Mouse (Mus musculus) G1E (cell line): ENCODE data around the gene Atp2b2. TPM values are rescaled to one million over a fixed set of nuclear protein-coding genes. Genes with fewer than 3 reads are reported as not detected.

Experiments used
- ATAC-seq: 2 replicates; pipeline ENCODE4 v1.8.0; 2016; ENCODE audit warnings: mild to moderate bottlenecking; ENCODE audit not compliant: insufficient number of reproducible peaks, poor library complexity, low FRiP score, severe bottlenecking; ENCODE audit errors: extremely low read depth
- DNase-seq: peaks from one replicate; pipeline ENCODE4 v3.0.0; 2012; ENCODE audit warnings: low spot score
- H3K27me3 ChIP-seq: 2 replicates; pipeline ENCODE4 v1.6.1; 2012; ENCODE audit warnings: mild to moderate bottlenecking, low read length, inconsistent platforms; ENCODE audit not compliant: insufficient read depth
- H3K36me3 ChIP-seq: replicated peaks from 2 replicates; pipeline ENCODE3; 2012; ENCODE audit warnings: mild to moderate bottlenecking, inconsistent platforms
- H3K4me1 ChIP-seq: 2 replicates; pipeline ENCODE4 v1.6.1; 2012; ENCODE audit warnings: low read depth, low read length, inconsistent platforms, mixed read lengths; ENCODE audit not compliant: insufficient read depth
- H3K4me3 ChIP-seq: 2 replicates; pipeline ENCODE4 v1.5.1; 2012; ENCODE audit warnings: low read depth, mild to moderate bottlenecking, inconsistent platforms, low read length, moderate library complexity, mixed read lengths
- H3K9me3 ChIP-seq: replicated peaks from 2 replicates; pipeline ENCODE4 v1.6.1; 2012; ENCODE audit warnings: inconsistent platforms
- CTCF ChIP-seq: IDR thresholded peaks from 2 replicates; pipeline ENCODE4 v1.5.1; 2012; ENCODE audit warnings: low read depth, low read length, inconsistent platforms, mixed read lengths
- GATA1 ChIP-seq: IDR thresholded peaks from 2 replicates; pipeline ENCODE4 v1.6.1; 2012; ENCODE audit warnings: borderline replicate concordance, low read length, inconsistent platforms, mixed read lengths
- GATA2 ChIP-seq: IDR thresholded peaks from 2 replicates; pipeline ENCODE4 v1.6.1; 2012; ENCODE audit warnings: low read depth, low read length, inconsistent platforms, borderline replicate concordance
- POLR2AphosphoS5 ChIP-seq: IDR thresholded peaks from 2 replicates; pipeline ENCODE4 v1.6.1; 2012; ENCODE audit warnings: low read depth, low read length, inconsistent platforms; ENCODE audit not compliant: insufficient replicate concordance
- TAL1 ChIP-seq: conservative IDR thresholded peaks from 2 replicates; pipeline ENCODE4 v1.6.1; 2012; ENCODE audit warnings: low read depth, low read length, inconsistent platforms, mixed read lengths
- polyA plus RNA-seq: library from polyadenylated mRNA; stranded (reverse); fragments of >175 nt; gene quantifications from 2 replicates; pipeline ENCODE4 v1.2.3, GENCODE M21; 2012
- total RNA-seq, 2 experiments: library from RNA; stranded (forward) in 1 of 2; stranded (reverse) in 1 of 2; fragments of 200-1000 nt in 1 of 2; fragments of >200 nt in 1 of 2; fragmentation: Nextera tagmentation in 1 of 2; gene quantifications; 2 replicates each; pipeline ENCODE4 v1.2.3; 2014 to 2017

Atp2b2 gene
- total and polyA plus RNA-seq, 3 experiments, result 0.22 TPM; not detected in 2

DNA sequence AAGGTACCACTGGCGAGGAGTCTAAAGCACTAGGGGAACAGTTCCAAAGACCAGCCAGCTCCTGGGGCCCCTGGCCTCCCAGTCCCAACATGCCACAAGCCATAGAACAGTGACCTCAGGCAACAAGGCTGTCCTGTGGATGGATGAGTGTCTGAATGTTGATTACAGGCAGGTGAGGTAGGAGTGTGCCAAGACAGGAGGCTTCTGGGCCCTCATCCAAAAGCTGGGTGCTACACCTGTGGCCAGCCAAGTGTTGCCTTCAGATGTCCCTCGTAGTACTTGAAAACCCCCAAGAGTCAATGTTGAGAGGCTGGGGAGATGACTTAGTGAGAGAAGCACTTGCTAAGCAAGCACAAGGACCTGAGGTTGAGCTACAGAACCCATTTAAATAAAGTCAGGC lies 80.8 kb downstream of the Atp2b2 start:
- no peak for DNase-seq
- H3K36me3 ChIP-seq, result no peaks in the 10 kb centered on the region
- no peak overlapping the region for H3K4me3 ChIP-seq
- no peaks in the 10 kb centered on the region for H3K4me1 ChIP-seq
- peaks cover 92% of the 10 kb centered on the region for H3K9me3 ChIP-seq
- no peak for TF ChIP-seq GATA1
- no peak for TF ChIP-seq GATA2
- no peak for TF ChIP-seq POLR2AphosphoS5
- no peak for TF ChIP-seq CTCF
- TF ChIP-seq TAL1, result no peak
- H3K27me3 ChIP-seq, result no peaks in the 10 kb centered on the region
- ATAC-seq, result no peak

DNA sequence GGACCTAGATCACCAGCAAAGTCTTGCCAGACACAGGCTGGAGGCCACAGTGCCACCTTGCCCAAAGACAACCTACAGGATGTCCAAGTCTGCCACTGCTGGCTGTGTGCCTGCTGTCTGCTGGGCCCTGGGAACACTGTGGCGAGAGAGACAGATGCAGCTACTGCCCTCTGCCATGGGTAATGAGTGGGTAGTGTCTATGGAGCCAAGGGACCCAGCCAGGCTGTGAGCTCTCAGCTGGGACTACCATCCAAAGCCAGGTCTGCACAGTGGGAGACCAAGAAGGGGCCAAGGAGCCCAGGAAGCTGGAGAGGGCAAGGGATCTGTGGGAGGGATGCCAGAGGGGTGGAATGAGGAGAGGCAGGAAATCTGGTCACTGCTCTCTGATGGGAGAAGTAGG lies 83.1 kb downstream of the Atp2b2 start:
- Histone ChIP-seq H3K27me3 (no peaks in the 10 kb centered on the region), H3K4me1 (no peaks in the 10 kb centered on the region), H3K36me3 (no peaks in the 10 kb centered on the region), H3K4me3 (no peak overlapping the region), H3K9me3 (peaks cover 91% of the 10 kb centered on the region)
- ATAC-seq (no peak), DNase-seq (no peak)
- TF ChIP-seq GATA2 (no peak), GATA1 (no peak), CTCF (no peak), POLR2AphosphoS5 (no peak), TAL1 (no peak)

DNA sequence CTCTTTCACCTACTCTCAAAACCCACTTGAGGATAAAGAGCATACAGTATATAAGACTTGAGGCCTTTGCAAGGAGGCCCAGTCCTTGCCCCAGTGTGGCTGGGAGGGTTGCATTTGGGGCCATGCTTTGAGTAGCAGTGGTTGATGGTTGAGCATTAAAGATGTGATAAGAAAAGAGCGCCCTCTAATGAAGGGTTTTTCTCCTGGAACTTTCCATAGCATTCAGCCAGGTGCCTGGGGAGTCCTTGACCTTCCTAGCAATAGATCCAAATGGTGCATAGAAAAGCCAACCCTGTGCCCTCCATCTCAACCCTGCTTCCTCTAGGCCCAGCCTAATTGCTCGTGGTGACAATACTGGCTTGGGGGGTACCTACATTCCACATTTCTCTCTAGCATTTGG lies 83.7 kb downstream of the Atp2b2 start:
- DNase-seq (no peak), ATAC-seq (no peak)
- Histone ChIP-seq H3K9me3 (peaks cover 93% of the 10 kb centered on the region), H3K36me3 (no peaks in the 10 kb centered on the region), H3K27me3 (no peaks in the 10 kb centered on the region), H3K4me1 (no peaks in the 10 kb centered on the region), H3K4me3 (no peak overlapping the region)
- TF ChIP-seq GATA2 (no peak), POLR2AphosphoS5 (no peak), TAL1 (no peak), GATA1 (no peak), CTCF (no peak)

DNA sequence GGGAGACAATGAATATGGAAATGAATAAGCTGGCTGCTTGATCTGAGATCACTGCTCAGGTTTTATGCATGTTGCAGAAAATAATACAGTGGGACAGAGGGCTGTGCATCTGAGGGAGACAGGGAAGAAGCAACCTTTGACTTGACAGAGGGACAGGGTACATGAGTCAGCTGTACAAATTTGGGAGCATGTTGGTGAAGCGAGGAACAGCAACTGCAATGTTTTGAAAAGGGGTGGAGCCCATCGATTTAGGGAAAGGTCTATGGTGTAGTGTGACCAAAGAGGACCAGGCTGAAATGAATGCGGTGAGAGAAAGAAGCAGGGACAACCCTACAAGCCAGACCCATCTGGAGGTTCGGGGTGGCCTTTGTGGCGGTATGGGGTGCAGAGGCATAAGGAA lies 84.4 kb downstream of the Atp2b2 start:
- Histone ChIP-seq H3K4me1 (no peaks in the 10 kb centered on the region), H3K27me3 (no peaks in the 10 kb centered on the region)

DNA sequence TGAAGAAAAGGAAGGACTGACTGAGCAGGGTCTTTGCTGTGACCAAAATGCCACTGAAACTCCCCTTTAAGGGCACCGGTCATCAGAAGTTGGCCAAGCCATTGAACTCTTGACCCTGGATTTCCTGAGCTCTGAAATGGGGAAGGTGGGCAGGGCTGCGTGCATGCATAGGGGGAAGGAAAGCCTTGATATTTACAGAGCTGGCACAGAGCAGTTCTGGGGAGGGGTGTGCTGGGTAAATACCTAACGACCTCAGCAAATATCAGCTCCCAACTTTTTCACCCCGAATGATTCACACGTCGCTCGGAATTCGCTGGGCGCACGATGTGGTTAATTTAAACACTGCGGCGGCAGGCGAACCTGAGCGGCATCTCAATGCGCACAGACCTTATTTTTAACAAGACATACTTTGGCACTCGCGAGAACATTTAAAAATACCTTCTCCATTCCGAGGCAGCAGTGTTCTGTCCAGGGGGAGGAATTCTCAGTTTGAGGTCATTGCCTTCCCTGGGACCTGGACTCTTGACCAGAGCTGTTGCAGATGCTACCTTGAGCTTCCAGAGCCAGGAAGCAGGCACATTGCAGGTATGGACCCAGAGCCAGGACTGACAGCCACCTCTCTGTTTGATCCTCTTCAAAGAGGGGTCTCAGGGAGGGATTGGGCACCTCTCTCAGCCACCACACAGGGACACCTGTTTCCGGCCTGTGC lies 85.0 kb downstream of the Atp2b2 start:
- Histone ChIP-seq H3K4me1 (no peaks in the 10 kb centered on the region), H3K36me3 (no peaks in the 10 kb centered on the region), H3K27me3 (no peaks in the 10 kb centered on the region), H3K4me3 (no peak overlapping the region), H3K9me3 (peaks cover 95% of the 10 kb centered on the region)
- no peak for ATAC-seq
- no peak for DNase-seq
- TF ChIP-seq TAL1, result no peak
- no peak for TF ChIP-seq GATA2
- no peak for TF ChIP-seq GATA1

More for the DNA sequence above, 84.4 kb downstream of the Atp2b2 start:
- Histone ChIP-seq H3K4me3 (no peak overlapping the region), H3K36me3 (no peaks in the 10 kb centered on the region), H3K9me3 (peaks cover 97% of the 10 kb centered on the region)
- DNase-seq (no peak), ATAC-seq (no peak)
- no peak for TF ChIP-seq TAL1
- TF ChIP-seq POLR2AphosphoS5, result no peak
- no peak for TF ChIP-seq CTCF
- TF ChIP-seq GATA1, result no peak
- no peak for TF ChIP-seq GATA2

DNA sequence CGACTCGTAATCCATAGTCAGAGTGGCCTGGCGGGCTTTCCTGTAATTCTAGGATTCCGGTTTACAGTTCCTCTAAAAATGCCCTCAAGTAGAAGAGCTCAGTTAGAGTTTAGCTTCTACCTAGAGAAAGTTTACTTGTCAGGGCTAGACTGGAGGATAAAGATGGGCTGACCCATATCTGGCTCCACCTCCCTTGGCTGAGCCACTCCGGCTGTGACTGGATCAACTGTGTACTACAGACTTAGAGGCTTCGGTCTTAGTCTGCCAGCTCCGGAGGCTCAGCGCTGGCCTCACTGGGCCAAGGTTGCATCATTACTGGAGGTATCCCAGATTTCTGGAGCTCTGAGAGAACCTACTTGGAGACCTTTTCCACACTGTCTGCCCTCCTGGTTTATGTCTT lies 94.9 kb downstream of the Atp2b2 start:
- DNase-seq, result no peak
- TF ChIP-seq GATA1, result no peak
- no peak for TF ChIP-seq GATA2
- TF ChIP-seq POLR2AphosphoS5, result no peak
- TF ChIP-seq TAL1, result no peak
- TF ChIP-seq CTCF, result no peak
- Histone ChIP-seq H3K4me1 (no peaks in the 10 kb centered on the region), H3K36me3 (no peaks in the 10 kb centered on the region), H3K9me3 (peaks cover 88% of the 10 kb centered on the region), H3K27me3 (no peaks in the 10 kb centered on the region), H3K4me3 (no peak overlapping the region)
- no peak for ATAC-seq

DNA sequence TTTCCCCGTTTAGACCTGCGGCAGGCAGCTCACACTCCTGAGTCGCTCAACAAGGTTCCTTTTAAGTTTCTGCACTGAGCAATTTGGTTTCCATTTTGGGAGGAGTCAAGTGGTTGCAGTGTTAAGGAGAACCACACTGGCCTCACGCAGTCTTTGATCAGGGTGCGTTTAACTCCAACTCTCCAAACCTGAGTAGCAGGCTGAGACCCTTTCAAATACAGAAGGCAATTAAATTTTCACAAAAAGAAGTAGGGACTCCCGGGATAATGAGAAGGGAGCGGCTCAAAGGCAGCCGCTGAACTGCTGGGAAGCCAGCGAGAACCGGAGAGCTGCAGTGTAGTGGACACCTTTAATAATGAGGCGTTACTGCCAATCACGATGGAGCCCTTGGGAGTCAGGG lies 100.1 kb downstream of the Atp2b2 start:
- ATAC-seq, result no peak
- peaks cover 97% of the 10 kb centered on the region for H3K9me3 ChIP-seq
- no peaks in the 10 kb centered on the region for H3K36me3 ChIP-seq
- H3K4me1 ChIP-seq, result no peaks in the 10 kb centered on the region
- DNase-seq, result no peak
- H3K4me3 ChIP-seq, result no peak overlapping the region
- TF ChIP-seq GATA2 (no peak), GATA1 (no peak), TAL1 (no peak), CTCF (no peak), POLR2AphosphoS5 (no peak)
- no peaks in the 10 kb centered on the region for H3K27me3 ChIP-seq
